Mouse (Mus musculus): ENCODE measurements around the gene Pacrg.

DNA sequence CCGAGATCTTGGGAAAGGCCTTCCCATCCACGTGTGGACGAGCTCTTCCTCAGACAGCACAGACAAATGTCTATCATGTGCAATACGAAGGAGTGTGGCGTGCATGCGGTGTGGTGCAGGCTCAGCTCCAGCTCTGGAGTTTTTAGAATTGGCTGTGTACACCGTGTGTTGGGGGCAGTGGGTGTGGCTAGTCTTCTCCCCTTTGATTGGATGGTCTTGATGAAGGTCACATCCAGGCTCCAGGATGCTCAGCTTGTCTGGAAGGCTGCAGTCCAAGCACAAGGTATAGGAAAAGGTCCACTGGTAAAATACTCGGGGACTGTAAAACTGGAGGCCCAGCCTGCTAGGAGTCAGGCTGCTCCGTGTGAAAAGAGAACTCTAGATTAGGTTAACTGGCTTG lies 450.4 kb downstream of the Pacrg start:
- TF ChIP-seq CTCF (IDR thresholded peaks at IDR 0.05; ENCODE audit: extremely low read depth, insufficient read depth, low read length) (no peak), POLR2A (IDR thresholded peaks at IDR 0.05; ENCODE audit: extremely low read depth, insufficient read depth, low read length) (no peak)
